In genomic region chr6:136941051-136942021, GRCm38 (mm10) we compare ENCODE assay signal across 8 mouse cellular contexts. TPM values are rescaled to one million over a fixed set of nuclear protein-coding genes. Genes with fewer than 3 reads are reported as not detected.
A peak's percentile ranks its signal among the peaks of the same experiment; 100 is the strongest.
DNase-seq lines count a peak whose midpoint lies in the region; ATAC-seq and TF ChIP-seq lines count a peak whose summit lies in the region.

Arhgdib (minus strand) TSS chr6:136941899.

- H3K9me3 ChIP-seq in forebrain, embryonic 16.5 days (ENCODE audit: control insufficient read depth, low read length) = no peaks in the 10 kb centered on the region
- H3K9me3 ChIP-seq in hindbrain, embryonic 16.5 days (ENCODE audit: control insufficient read depth, low read length) = no peaks in the 10 kb centered on the region
- no peaks in the 10 kb centered on the region for H3K9me3 ChIP-seq in limb, embryonic 14.5 days (ENCODE audit: control insufficient read depth, low read length)

- peak; percentile 63; the same call in 1 of the 2 replicates for ATAC-seq in forebrain, embryonic 16.5 days
- no peak for ATAC-seq in hindbrain, embryonic 16.5 days
- ATAC-seq in limb, embryonic 14.5 days (ENCODE audit: low FRiP score, low read depth) = peak; percentile 38; the same call in 1 of the 2 replicates

- H3K27ac ChIP-seq in forebrain, embryonic 16.5 days (ENCODE audit: low read length) = peak within 1 kb of the TSS; percentile 48
- H3K27ac ChIP-seq in hindbrain, embryonic 16.5 days (ENCODE audit: low read depth, low read length) = 0 out of 2 replicates have a peak within 1 kb of the TSS, but pooled peaks have one; percentile 37
- peak within 1 kb of the TSS; percentile 85 for H3K27ac ChIP-seq in limb, embryonic 14.5 days (replicated peaks; ENCODE audit: low read depth, low read length)

- peaks cover 4% of the 10 kb centered on the region for H3K4me1 ChIP-seq in forebrain, embryonic 16.5 days (replicated peaks; ENCODE audit: control insufficient read depth, insufficient read depth, low read length)
- H3K4me1 ChIP-seq in hindbrain, embryonic 16.5 days (ENCODE audit: control insufficient read depth, insufficient read depth, low read depth, low read length) = no peaks in the 10 kb centered on the region
- H3K4me1 ChIP-seq in limb, embryonic 14.5 days (ENCODE audit: control insufficient read depth, insufficient read depth, low read length) = peaks cover 32% of the 10 kb centered on the region

- TF ChIP-seq POLR2A in limb, embryonic 14.5 days (IDR thresholded peaks at IDR 0.05; ENCODE audit: borderline replicate concordance, extremely low read depth, insufficient read depth, insufficient read length) = no peak

- H3K27me3 ChIP-seq in forebrain, embryonic 16.5 days (replicated peaks; ENCODE audit: control insufficient read depth, insufficient read depth, low read length) = no peaks in the 10 kb centered on the region
- no peaks in the 10 kb centered on the region for H3K27me3 ChIP-seq in hindbrain, embryonic 16.5 days (replicated peaks; ENCODE audit: control insufficient read depth, insufficient read depth, low read length)
- no peaks in the 10 kb centered on the region for H3K27me3 ChIP-seq in limb, embryonic 14.5 days (ENCODE audit: control insufficient read depth, insufficient read depth, low read length)

- 0 out of 2 replicates have a peak within 1 kb of the TSS, but pooled peaks have one; percentile 25 for H3K9ac ChIP-seq in forebrain, embryonic 16.5 days (replicated peaks; ENCODE audit: low read depth, low read length)
- no peak within 1 kb of the TSS for H3K9ac ChIP-seq in hindbrain, embryonic 16.5 days (ENCODE audit: low read depth, low read length)
- H3K9ac ChIP-seq in limb, embryonic 14.5 days (ENCODE audit: low read depth, low read length, severe bottlenecking) = peak within 1 kb of the TSS; percentile 34

- no peak within 1 kb of the TSS for H3K4me3 ChIP-seq in forebrain, embryonic 16.5 days (replicated peaks; ENCODE audit: low read length)
- no peak within 1 kb of the TSS for H3K4me3 ChIP-seq in hindbrain, embryonic 16.5 days (ENCODE audit: low read length)
- peak within 1 kb of the TSS; percentile 7 for H3K4me3 ChIP-seq in limb, embryonic 14.5 days (replicated peaks; ENCODE audit: low read length)

- DNase-seq in layer of hippocampus, postnatal 14 days (ENCODE audit: low spot score in 2 of 2) = no peak
- DNase-seq in layer of hippocampus, postnatal 36 days = no peak
- peak; percentile 31 for DNase-seq in adrenal gland, adult 2 months
- peak; percentile 49 for DNase-seq in limb, embryonic 14.5 days (ENCODE audit: low spot score)
- DNase-seq in naive thymus-derived CD4-positive, alpha-beta T cell, adult 2 months (ENCODE audit: low read depth) = peak; percentile 84
- no peak for DNase-seq in cerebellum, adult 9-11 months

- H3K36me3 ChIP-seq in forebrain, embryonic 16.5 days (ENCODE audit: control insufficient read depth, insufficient read depth) = no peaks in the 10 kb centered on the region
- H3K36me3 ChIP-seq in hindbrain, embryonic 16.5 days (ENCODE audit: control insufficient read depth, insufficient read depth, low read length) = no peaks in the 10 kb centered on the region
- no peaks in the 10 kb centered on the region for H3K36me3 ChIP-seq in limb, embryonic 14.5 days (ENCODE audit: control insufficient read depth, insufficient read depth, low read length)

- 63% methylated on average over 12 of the region's 12 CpGs for WGBS in forebrain, embryonic 16.5 days
- 61% methylated on average over 12 of the region's 12 CpGs for WGBS in hindbrain, embryonic 16.5 days
- WGBS in limb, embryonic 14.5 days = 22% methylated on average over 12 of the region's 12 CpGs

- no peak within 1 kb of the TSS for H3K4me2 ChIP-seq in forebrain, embryonic 16.5 days (ENCODE audit: low read length)
- no peak within 1 kb of the TSS for H3K4me2 ChIP-seq in hindbrain, embryonic 16.5 days (ENCODE audit: low read length)
- peak within 1 kb of the TSS; percentile 26 for H3K4me2 ChIP-seq in limb, embryonic 14.5 days (replicated peaks; ENCODE audit: low read depth, low read length, severe bottlenecking)

RNA-seq across cellular contexts. Expression of gene Arhgdib, which starts in this region (rescaled TPM):
- 10 to 100 TPM; 12.4 to 12.6 TPM for total RNA-seq in layer of hippocampus, postnatal 14 days (2021)
- 10 to 100 TPM in 1 of 2 experiments, 1 to 10 TPM in 1; 8.9 to 10.2 TPM for total RNA-seq in layer of hippocampus, postnatal 36 days (2021)
- total RNA-seq in adrenal gland, adult 2 months (2021) = 10 to 100 TPM; 24.7 to 32.7 TPM
- 10.5 and 12.1 TPM in 2 replicates for polyA plus RNA-seq in adrenal gland, adult 2 months (2012; rRNA removed)
- polyA plus RNA-seq in forebrain, embryonic 16.5 days (2015; fragmentation: Nextera tagmentation; extraction: Ambion mirVana) = 18.5 and 20.6 TPM in 2 replicates
- 14.9 and 22.0 TPM in 2 replicates for polyA plus RNA-seq in hindbrain, embryonic 16.5 days (2015; fragmentation: Nextera tagmentation; extraction: Ambion mirVana)
- polyA plus RNA-seq in limb, embryonic 14.5 days (2012; rRNA removed) = 104 TPM in 2 replicates
- 147 and 149 TPM in 2 replicates for polyA plus RNA-seq in limb, embryonic 14.5 days (2014; fragmentation: Nextera tagmentation; extraction: Ambion mirVana)

Comparison
In these comparisons a context has a peak if more than half of its experiments do, and no peak if none do; other contexts are left out.
1. DNase-seq: peak in adrenal gland, adult 2 months (single experiment), limb, embryonic 14.5 days (single experiment) and naive thymus-derived CD4-positive, alpha-beta T cell, adult 2 months (single experiment); none in layer of hippocampus, postnatal 14 days (0 of 2), layer of hippocampus, postnatal 36 days (0 of 2) and cerebellum, adult 9-11 months (single experiment).
2. Peak in every context shown above with its lines, with median percentiles within 50 percentile points of each other: H3K27ac ChIP-seq.